Mouse (Mus musculus): ENCODE results near the gene Gstp2.

- TF ChIP-seq CTCF (IDR thresholded peaks at IDR 0.05) (no peak), EP300 (IDR thresholded peaks at IDR 0.05) (no peak)
These were observed 55.0 kb downstream of the Gstp2 start for GRCm38 (mm10) chr19:3990804-3991203.
